Mouse (Mus musculus) brain, embryonic 14.5 days (tissue): ENCODE results near the gene Rsph14.

ENCODE experiments used
- CTCF ChIP-seq: fragments of 200-500 bp; IDR thresholded peaks from 2 replicates; pipeline ENCODE4 v1.5.1; 2012; ENCODE audit warnings: inconsistent platforms, mild to moderate bottlenecking, moderate library complexity, borderline replicate concordance; ENCODE audit not compliant: insufficient read depth, insufficient read length; ENCODE audit errors: extremely low read depth
- POLR2A ChIP-seq: fragments of 200-500 bp; IDR thresholded peaks from 2 replicates; pipeline ENCODE4 v1.6.1; 2012; ENCODE audit warnings: mild to moderate bottlenecking, inconsistent platforms, borderline replicate concordance; ENCODE audit not compliant: poor library complexity, insufficient read depth, insufficient read length, severe bottlenecking; ENCODE audit errors: extremely low read depth

DNA sequence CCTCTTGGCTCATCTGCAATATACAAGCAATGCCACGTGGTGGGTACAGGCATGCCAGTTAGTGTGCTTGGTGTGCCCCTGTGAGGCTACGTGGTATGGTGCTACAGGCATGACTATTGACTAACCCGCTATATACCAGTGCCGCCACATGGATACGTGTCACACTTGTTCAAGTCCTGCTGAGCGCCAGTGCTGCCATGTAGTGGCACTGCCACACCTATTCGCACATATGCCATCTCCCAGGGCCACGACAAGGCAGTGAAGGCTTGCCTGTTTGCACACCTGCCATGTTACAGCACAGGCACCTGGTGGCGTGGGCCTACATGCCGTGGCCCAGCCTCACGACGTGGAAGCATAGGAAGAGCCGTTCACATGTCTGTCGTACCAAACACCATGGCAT lies 108.1 kb downstream of the Rsph14 start:
- no peak for TF ChIP-seq POLR2A
- TF ChIP-seq CTCF = no peak
